Mouse (Mus musculus) urinary bladder, postnatal 36 days (tissue): Measurements from ENCODE around the gene Insl3.

ENCODE experiments used
- DNase-seq, 2 experiments: peaks; one replicate each; pipeline ENCODE4 v3.0.0; 2022; ENCODE audit warnings: low spot score in 2 of 2, mixed read lengths in 1 of 2

Insl3 gene

DNA sequence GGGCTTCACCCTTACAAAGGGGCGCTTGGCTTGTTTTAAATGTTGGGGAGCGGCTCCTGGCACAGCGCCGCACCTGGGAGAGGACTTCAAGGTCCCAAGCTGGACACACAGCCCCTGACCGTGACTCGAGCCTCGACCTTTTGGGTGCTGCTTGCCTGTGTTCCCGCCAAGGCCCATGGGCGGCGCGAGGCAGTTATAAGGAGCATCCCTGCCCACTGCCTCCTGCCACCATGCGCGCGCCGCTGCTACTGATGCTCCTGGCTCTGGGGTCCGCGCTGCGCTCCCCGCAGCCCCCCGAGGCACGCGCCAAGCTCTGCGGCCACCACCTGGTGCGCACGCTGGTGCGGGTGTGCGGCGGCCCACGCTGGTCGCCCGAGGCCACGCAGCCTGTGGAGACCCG is at the start of gene Insl3:
Insl3 (plus strand) TSS at position 187 of the 400 bp plus-strand sequence.
- no peak for DNase-seq

DNA sequence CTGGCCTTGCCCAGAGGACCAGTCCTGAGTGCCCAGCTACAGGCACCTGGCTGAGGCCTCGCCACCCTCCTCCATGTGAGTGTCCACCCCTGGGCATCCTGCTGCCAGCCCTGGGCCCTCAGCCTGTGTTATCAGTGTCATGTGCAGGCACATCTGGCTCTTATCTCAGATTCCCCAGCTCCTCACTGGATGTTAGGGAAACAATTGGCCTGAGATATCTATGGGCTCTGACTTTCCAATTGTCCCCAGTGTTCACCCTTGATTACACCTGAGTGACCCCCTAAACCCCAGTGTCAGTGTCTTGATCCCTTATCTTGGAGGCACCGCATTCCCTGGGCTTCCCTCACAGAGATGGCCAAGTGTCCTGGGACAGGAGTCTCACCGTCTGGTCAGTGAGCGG is 49.7 kb upstream of the Insl3 start:
- no peak for DNase-seq

DNA sequence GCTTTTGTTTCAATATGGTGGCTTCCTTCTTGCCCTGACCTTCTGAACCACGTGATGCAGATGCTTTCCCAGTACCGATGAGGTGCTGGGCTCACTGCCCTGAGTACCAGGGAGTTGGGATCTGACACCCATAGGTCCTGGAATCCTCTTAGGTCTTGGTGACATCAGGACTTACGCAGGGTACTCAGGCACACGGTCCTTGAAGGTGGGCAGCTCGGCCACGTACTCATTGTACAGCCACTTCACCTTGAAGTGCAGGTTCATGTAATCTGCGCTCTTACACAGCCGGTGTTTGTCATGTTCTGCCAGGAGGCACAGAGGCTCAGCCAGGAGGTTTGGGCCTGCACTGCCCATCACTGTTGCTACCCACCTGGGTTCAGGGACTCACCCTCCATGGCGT is 43.5 kb upstream of the Insl3 start:
- no peak for DNase-seq

DNA sequence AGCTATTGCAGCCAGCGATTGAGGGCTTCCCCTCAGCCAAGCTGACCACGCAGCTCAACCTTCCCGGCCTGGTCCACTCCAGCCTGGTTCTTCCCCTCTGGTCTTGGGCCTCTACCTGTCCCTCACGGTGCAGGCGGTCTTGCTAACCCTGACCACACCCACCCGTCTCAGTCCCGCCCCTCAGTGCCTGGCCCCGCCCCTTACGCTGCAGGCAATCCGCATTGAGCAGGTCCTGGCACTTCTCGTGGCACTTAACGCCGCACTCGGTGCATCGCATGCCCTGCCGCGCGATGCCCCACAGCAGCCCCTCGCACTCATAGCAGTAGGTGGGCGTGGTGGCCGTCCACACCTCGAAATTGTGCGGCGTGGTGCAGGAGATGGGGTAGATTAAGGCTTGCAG is 34.4 kb upstream of the Insl3 start:
- DNase-seq, result no peak

DNA sequence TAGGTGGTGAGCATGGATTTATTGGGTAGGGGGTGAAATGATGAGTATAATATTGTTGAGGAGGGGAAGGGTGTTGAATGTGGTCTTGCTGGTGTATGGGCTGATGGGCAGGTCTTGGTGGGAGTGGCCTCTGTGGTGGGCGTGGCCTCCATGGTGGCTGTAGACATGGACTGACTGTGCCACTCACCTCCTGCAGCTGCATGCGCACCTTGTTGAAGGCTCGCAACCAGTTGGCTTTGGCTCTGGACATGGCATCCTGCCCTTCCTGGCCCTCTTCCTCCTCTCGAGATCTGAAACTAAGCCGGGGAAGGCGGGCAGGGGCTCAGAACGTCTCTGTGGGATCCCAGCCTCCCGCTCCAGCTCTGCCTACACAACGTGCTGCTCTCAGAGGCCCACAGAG is 31.2 kb upstream of the Insl3 start:
- DNase-seq, result no peak

DNA sequence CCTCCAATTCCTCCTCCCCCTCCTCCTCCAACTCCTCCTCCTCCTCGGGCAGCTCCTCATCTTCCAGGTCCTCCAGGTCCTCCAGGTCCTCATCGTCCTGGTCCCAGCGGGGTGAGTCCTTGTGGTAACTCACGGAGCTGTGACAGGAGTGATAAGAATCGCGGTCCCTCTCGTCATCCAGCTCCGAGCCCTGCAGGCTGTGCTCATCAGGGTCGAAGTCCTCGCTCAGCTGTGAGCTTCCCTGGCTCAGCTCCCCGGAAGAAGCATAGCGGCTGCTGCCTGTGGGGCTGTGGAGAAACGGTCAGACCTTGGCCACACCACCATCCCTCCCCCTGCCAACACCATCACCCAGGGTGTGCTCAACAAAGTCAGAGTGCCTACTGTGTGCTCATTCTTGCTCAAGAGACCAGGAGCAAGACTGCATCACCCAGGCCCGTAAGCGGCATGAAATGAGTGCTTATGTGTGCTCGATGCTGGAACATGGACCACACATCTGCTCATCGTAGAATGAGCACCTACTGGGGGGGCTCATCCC is 30.4 kb upstream of the Insl3 start:
- no peak for DNase-seq

DNA sequence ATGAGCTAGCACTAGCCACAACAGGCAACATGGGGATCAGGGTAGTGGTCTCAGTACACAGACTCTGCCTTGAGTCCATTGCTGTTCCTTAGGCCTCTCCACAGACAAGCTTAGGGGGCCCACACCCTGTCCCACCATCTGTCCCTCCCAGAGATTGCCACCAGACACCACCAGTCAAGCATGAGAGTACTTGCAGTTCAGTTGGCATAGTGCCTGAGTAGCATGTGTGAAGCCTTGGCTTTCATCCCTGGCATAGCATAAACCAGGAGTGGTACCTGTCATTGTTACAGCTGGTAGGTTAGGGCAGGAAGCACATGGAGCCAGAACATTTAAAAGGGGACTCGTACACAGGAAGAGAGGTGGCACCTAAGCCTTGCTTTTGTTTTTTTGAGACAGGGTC is 29.3 kb upstream of the Insl3 start:
- DNase-seq, result no peak

DNA sequence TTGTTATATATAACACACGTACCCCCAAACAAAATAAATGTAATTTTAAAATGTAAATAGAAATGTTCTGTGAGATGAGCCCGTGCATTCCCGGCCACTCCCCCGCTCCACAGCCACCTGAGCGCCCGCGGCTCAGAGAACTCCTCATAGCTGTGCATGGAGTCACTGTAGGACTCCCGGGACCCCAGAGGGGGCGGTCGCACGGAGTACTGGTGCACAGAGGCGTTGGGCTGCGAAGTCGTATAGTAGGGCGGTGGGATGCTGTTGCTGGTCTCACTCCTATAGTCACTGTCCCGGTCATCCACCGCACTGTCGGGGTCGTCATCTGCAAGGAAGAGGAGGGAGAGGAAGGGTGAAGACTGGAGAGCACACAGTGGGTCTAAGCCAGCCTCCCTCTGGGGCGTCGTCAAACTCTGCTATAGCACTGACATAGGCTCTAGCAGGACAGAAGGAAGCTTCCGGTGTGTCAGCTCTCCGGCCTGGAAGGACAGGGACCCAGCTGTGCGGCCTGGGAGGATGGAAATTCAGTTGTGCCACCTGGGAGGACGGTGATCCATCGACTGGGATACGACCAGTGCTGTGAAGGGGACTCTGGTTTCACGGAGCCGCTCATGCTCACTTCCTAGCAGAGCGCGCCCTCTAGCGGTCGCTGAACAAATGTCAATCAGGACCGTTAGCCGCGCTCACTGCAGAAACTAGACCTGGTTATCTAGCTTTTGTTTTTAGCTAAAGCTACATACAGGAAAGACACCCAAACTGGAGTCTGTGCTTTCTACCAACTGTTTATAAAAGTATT is 28.5 kb upstream of the Insl3 start:
- peak; percentile 79 to 83 for DNase-seq

DNA sequence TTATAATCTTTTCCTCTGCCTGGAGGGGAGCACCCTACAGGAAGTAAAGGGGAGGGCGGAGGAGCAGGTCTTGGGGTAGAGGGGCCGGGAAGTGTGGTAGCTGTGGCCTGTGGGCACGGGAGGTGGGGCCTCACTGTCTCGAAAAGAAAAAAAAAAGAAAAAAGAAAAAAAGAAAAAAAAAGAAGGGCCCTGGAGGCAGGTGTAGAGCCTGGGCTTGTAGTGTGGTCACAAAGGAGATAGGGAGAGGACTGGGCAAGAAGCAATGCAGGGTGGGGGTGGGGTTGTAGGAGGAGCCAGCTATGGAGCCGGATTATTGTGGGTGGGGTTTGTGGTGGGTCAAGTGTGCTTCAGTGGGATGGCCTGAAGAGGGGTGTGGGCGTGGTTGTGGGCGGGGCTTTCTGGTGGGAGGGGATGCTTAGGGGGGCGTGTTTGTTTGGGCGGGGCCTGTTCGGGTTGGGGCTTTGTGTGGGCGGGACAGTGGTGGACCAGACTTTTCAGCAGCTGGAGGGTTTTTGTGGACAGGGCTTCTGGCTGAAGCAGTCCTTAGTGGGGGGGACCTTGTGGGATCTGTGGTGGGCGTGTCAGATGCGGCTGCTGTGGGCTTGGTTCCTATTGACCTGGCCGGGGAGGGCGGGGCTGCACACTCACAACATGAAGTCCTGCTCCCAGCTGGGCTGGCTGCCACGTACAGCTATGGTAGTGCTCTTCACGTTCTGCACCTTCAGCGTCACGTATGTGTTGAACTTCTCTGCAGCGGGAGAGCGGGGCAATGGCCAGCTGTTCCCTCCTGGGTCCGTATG is 23.5 kb upstream of the Insl3 start:
- DNase-seq, result peak; percentile 41 to 65

DNA sequence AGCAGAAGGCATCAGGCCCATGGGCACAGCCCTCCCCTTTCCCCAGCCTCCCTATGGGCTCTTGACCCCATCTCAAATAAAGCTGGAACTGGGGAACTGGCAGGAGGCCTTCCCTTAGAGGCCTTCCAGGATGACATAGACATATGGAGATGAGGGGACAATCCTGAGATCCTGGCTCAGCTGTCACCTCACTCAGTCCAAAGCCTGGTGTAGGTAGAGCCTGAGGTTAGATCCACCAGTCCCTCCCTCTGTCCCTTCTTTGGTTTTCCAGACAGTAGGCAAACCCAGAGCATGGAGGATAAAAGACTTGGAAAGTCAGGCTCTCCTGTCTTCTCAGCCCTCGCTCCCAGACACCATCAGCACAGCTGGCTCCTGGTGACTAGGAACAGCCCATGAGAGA is 22.2 kb upstream of the Insl3 start:
- no peak for DNase-seq

DNA sequence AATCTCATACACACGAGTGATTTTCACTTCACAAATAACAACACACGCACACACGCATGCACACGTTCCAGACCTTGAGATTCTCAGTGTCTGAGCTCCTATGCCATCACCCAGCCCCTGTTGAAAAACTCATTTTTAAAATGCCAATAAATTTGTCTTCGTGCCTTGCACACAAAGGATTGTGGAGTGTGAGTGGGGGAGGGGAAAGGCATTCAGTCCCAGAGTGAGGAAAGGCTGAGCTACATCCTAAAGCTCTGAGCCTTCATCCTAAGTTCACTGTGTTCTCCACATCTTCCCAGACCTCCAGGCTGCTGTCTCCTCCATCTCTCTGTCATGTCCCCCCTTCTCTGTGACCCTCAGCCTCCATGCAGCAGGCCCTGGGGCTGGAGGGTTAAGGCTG is 21.8 kb upstream of the Insl3 start:
- no peak for DNase-seq

DNA sequence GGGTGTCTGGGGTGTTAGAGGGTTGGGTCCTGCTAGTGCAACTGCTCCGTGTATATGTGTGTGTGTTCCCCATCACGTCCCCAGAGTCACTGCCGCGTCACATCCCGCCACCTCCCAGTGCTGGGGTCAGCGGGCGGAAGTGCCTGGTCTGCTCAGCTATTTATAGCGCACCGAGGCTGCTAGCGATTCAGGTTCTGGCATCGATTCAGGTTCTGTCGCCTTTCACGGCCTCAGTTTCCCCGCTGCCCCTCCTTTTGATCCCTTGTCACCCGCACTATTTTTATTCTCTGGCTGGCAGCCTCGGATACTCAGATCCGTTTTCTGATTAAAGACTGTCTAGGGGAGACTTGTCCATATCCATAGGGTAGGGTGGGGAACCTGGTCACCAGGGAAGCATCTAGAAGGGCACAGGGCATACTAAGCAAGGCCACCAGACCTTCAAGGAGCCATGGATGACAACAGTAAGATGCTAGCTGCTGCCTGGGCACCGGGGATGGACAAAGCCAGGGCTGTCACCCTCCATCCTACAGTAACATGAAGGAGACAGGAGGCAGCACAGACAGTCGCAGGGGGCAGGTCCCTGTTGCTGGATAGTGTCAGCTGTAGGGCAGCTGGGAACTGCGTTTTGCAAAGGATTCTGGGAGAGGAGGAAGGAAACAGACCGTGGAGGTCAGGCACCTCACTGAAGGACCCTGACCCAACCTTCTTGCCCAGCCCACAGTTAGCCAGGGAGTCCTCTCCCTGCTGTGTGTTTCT is 20.6 kb upstream of the Insl3 start:
- no peak for DNase-seq

DNA sequence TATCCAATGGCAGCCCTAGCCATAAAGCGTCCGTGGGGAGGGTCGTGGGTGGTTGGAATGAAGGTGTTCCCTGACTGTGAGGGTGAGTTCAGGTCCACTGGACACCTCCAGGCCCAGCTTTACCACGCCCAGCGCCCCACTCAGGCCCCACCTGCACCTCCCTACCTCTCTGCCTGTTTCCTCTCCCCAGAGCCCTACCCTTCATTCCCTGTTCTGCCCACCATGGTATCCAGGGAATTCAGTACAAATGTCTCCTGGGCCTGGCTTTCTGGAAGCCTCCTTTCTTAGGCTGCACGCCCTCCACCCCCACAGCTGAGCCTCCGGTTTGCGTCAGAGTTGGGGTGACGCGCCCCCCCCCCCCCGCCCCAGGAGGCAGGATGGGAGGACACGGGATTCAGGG is 18.8 kb upstream of the Insl3 start:
- no peak for DNase-seq

DNA sequence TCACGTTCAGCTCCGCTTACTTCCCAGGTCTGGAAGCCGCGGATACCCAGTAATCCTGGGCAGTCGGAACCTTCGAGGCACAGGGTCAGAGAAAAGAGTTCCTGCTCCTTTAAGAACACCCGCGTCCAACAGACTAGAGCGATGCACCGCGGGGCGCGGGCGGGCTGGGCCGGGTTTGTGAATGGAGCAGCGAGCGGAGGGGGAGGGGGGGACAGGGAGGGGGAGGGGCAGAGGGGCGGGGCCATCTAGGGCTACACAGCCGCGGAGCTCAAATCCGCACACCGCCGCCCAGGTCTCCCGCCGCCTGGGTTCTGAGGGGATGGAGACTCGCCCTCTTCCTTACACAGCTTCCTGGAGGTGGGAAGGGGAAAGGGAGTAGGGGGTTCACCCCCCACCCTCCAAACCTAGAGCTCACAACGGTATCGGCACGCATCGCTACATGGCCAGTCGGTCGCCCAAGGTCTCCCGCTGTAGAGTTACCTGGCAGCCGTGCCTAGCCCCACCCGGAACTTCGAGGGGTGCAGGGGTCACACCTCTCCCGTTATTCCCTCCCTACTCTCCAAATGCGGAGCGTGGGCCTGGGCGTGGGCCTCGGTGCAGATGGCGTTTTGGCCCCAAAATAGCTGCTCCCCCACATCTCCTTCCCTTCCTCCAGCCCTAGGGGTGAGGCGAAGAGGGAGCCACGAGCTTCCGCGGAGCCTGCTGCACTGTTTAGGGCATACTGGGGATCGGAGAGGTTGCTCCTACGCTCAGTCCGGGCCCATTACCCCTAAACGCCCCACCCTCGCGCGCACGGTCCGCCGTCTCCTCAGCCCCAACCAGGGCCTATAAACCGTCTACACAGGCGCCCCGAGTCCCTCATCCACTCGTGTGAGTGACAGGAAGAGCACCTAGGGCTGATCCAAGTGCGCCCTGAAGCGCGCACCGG is 18.1 kb upstream of the Insl3 start:
- no peak for DNase-seq

DNA sequence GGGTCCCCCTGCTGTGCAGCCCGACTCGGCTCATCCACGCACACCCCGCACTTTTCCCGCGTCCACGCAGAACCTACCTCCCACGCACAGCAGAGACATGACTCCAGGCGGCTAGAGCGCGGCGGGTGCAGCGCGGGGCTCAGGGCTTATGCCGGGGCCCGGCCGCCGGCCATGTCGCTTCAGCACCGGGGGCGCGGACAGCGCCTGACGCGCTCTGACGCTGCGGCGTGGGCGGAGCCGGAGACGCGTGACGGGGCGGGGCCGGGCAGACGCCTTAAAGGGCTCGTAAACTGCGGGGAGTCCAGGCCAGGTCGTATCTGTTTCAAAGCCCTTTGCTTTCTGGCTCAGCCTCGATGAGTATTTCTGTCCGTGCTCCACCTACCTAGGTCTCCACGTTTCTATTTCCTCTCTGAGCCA is 17.5 kb upstream of the Insl3 start, which contains the start of gene Unc13a:
Unc13a (minus strand) TSS at position 209 of the 417 bp plus-strand sequence.
- peak; percentile 83 to 88 for DNase-seq

DNA sequence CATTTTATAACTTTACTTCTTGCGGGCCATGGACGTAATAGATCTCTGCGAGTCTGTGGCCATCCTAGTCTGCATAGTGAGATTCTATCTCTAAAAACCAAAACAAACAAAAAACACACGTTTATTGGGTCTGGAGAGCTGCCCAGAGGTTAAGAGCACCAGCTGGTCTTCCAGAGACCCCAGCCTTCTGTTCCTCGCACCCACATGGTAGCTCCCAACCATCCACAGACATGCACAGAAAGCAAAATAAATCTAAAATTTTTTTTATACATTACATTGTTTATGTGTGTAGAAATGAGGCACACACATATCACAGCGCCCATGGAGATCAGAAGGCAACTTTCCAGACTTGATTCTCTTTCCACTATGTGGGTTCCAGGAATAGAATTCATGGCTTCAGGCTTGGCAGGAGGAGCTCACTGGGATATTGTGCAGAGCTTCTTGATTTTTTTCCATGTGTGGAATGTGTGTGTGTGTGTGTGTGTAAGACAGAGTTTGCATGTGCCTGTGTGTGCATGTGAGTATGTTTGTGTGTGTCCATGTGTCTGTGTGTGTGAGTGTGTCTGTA is 16.8 kb upstream of the Insl3 start:
- no peak for DNase-seq

DNA sequence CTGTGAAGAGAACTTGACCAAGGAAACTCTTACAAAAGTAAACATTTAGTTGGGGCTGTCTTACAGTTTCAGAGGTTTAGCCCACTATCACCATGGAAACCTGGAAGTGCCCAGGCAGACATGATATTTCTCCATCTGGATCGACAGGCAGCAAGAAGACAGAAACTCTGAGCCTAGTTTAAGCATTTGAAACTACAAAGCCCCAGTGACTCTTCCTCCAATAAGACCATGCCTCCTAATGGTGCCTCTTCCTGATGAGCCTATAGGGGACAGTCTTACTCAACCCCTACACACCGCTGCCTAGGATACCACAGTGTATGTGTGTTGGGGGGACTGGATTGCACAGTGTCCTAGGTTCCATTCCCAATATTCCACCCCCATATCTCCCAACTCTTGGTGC is 14.9 kb upstream of the Insl3 start:
- no peak for DNase-seq

DNA sequence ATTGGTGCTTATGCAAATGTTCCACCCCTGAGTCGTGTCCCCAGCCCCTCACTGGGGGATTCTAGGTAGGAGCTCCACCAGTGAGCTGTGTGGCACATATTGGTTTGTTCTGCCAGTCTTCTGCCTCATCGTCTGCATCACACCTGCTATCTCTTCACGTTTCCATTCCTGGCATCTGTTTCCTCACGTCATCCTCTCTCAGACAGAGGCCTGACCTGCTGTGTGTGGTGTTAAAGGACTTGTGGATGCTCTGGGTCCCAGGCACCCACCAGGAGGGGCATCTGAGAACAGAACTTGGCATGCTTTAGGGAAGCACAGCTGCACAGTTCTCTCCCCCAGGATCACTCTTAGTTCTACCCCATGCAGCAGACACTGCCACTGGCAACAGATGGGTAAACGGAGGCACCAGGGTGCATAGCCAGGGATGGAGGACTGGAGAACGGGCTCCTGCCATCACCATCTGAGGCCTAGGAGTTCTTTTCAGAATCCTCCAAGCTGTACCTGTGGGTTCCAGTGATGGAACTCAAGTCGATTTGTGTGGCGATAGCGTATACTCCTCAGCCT is 13.5 kb upstream of the Insl3 start:
- DNase-seq, result no peak

DNA sequence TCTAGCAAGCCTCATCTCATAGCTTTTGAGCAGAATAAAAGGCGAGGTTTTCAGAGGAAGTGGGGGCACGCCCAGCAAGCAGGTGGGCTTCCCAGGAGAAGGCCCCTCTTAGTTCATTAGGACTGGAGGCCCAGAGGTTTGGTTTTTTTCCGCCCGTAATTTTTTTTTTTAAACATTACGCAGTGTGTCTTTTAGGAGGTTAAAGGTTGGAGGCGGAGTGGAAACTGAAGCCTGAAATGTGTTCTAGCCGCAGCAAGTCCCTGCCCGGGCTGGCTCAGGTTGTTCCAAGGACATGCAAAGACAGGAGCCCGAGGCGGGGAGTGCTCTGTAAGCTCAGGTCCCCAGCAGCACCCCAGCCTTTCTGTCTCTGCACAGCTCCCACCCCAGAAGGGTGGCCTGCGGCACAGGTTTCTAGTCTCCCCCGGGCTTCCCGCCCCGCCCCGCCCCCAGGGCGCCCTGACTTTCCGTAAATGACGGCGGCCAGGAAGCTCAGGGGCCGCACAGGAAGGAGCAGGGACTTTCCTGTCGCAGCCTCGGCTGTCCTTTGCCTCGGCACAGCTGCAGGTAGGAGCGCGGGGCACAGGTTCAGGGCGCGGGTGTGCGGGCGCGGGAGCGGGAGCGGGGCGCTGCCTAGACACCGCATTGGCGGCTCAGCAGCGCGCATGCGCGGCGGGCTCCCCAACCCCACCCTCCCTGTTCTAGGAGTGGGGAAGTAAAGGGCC is 12.8 kb upstream of the Insl3 start, which contains the start of gene Jak3:
Jak3 (plus strand) TSS at position 277 of the 722 bp plus-strand sequence.
- DNase-seq, result peak; percentile 55 to 67
